Mouse (Mus musculus) ES-Bruce4 (cell line): Measurements from ENCODE around the gene Kcnj5.

ENCODE experiments used
- CTCF ChIP-seq: IDR thresholded peaks from one replicate; pipeline ENCODE4 v1.8.1; 2011; ENCODE audit warnings: low read depth, low read length
- EP300 ChIP-seq: IDR thresholded peaks from 2 replicates; pipeline ENCODE4 v1.6.1; 2011; ENCODE audit warnings: low read depth, low read length; ENCODE audit not compliant: insufficient read depth

DNA sequence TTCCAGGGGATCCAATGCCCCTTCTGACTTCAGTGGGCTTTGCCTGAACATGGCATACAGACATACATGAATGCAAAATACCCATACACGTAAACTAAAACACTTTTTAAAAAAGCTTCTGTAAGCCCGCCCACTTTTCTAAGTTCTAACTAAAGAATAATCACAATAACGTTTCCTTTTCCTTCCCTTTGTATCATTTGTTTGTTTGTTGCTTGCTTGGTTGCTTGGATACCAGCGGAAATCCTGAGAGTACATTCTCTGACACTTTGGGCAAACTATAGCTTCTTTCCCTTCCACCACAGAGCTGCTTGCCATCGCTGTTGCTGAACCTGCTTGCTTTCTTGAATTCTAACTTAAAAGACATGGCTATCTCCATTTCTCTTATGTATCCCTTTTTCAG lies 13.0 kb downstream of the Kcnj5 start:
- TF ChIP-seq EP300 (no peak), CTCF (no peak)
